Mouse (Mus musculus): ENCODE measurements around the gene Mrpl20. TPM values are rescaled to one million over a fixed set of nuclear protein-coding genes. Genes with fewer than 3 reads are reported as not detected.

Mrpl20 gene
- polyA plus RNA-seq, 1 experiment from 2014 or later: 171 TPM

DNA sequence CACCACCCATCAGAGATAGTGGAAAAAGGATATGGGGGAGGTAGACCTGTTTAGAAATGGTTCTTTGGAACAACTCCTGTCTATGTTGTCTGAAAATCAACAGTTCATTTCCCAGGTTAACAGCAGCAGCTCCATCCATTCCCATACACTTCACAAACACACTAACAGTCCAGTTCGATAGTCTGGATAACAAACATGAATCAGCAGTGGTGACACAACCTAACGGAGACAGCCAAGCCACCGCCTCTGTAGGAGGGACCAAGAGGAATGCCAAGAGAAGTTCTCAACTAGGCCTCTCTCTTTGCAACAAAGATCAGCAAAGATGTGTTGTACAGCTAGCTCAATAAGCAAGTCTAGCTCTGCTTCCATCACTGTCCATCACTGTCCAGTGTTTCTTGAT, 40.3 kb upstream of the Mrpl20 start:
- Histone ChIP-seq H3K4me1 (ENCODE audit: insufficient read depth) (peaks cover 19% of the 10 kb centered on the region), H3K27ac (ENCODE audit: low read depth) (no peak overlapping the region), H3K36me3 (replicated peaks; ENCODE audit: insufficient read depth, low read length) (no peaks in the 10 kb centered on the region), H3K4me2 (ENCODE audit: low read depth, low read length) (no peak overlapping the region), H3K4me3 (ENCODE audit: low read depth, low read length) (no peak overlapping the region), H3K27me3 (ENCODE audit: insufficient read depth, low read length) (no peaks in the 10 kb centered on the region), H3K9ac (replicated peaks) (no peak overlapping the region), H3K9me3 (ENCODE audit: low read length) (no peaks in the 10 kb centered on the region)
- DNase-seq: no peak
- 61% methylated on average over 3 of the region's 3 CpGs for WGBS (ENCODE audit: insufficient replicate concordance)
- ATAC-seq: no peak
- TF ChIP-seq CTCF (IDR thresholded peaks at IDR 0.05; ENCODE audit: low read depth) (no peak), EP300 (IDR thresholded peaks at IDR 0.05; ENCODE audit: low read depth) (no peak)

DNA sequence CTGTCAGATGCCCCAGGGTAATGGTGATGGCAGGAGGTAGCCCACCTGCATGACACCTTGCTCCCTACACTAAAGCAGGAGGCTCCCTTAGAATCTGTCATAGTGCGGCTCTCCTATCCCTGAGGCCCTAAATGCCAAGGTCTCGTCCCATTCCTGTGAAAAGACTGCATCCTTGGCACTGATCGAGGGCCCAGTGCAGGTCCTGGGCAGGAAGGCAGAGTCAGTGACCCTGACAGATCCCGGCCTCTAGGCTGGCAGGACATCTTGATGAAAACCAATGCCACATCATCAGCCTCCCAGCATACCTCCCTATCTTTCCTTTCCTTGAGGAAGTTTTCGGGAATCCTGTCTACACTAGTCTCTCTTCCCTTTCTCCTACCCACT, 33.2 kb upstream of the Mrpl20 start:
- TF ChIP-seq CTCF (IDR thresholded peaks at IDR 0.05; ENCODE audit: low read depth): no peak
- no peak for TF ChIP-seq EP300 (IDR thresholded peaks at IDR 0.05; ENCODE audit: low read depth)
- ATAC-seq (no peak), DNase-seq (no peak)
- H3K36me3 ChIP-seq (replicated peaks; ENCODE audit: insufficient read depth, low read length): no peaks in the 10 kb centered on the region
- no peaks in the 10 kb centered on the region for H3K9me3 ChIP-seq (ENCODE audit: low read length)
- H3K27me3 ChIP-seq (ENCODE audit: insufficient read depth, low read length): peaks cover 14% of the 10 kb centered on the region
- peaks cover 17% of the 10 kb centered on the region for H3K4me1 ChIP-seq (ENCODE audit: insufficient read depth)
- 66% methylated on average over 5 of the region's 5 CpGs for WGBS (ENCODE audit: insufficient replicate concordance)
- H3K9ac ChIP-seq (replicated peaks): peak overlapping the region; percentile 78
- peak overlapping the region; percentile 68; the same call in 1 of the 2 replicates for H3K27ac ChIP-seq (ENCODE audit: low read depth)
- peak overlapping the region; percentile 99 for H3K4me2 ChIP-seq (ENCODE audit: low read depth, low read length)
- peak overlapping the region; percentile 62 for H3K4me3 ChIP-seq (ENCODE audit: low read depth, low read length)

DNA sequence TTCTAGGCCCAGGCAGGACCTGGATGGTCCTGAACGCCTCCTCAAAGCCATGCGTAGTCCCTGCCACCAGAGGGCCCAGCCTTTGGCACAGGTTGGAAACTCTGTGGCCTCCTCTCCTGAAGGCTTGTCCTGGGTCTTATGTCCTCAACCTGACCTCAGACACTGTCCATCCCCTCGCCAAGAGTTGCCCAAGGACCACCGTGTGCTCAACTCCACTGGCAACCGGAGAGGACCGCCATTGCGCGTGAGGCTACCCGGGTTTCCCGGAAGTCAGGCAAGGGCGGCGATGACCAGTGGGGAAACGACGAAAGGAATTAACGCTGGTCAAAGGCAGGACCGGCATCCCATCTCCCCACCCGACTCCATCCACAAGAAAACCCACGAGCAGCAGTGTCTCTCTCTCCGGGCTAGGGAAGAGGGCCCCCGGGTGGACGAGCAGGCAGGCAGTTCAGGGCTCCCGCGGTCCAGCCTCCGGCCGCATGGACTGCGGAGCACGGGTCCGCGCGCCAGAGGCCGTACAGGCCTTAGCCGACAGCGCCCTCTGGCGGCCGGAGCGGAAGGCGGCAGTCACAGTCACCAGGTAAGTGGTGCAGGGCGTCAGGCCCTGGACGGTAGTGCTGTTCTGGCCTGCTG, 32.7 kb upstream of the Mrpl20 start:
- peak; percentile 99 for TF ChIP-seq CTCF (IDR thresholded peaks at IDR 0.05; ENCODE audit: low read depth)
- no peak for TF ChIP-seq EP300 (IDR thresholded peaks at IDR 0.05; ENCODE audit: low read depth)
- peaks cover 19% of the 10 kb centered on the region for H3K27me3 ChIP-seq (ENCODE audit: insufficient read depth, low read length)
- H3K27ac ChIP-seq (ENCODE audit: low read depth): peak overlapping the region; percentile 68
- peak overlapping the region; percentile 99 for H3K4me2 ChIP-seq (ENCODE audit: low read depth, low read length)
- WGBS (ENCODE audit: insufficient replicate concordance): 1% methylated on average over 39 of the region's 39 CpGs
- peak; percentile 92 for DNase-seq
- H3K9me3 ChIP-seq (ENCODE audit: low read length): no peaks in the 10 kb centered on the region
- no peaks in the 10 kb centered on the region for H3K36me3 ChIP-seq (replicated peaks; ENCODE audit: insufficient read depth, low read length)
- H3K9ac ChIP-seq (replicated peaks): peak overlapping the region; percentile 78
- H3K4me1 ChIP-seq (ENCODE audit: insufficient read depth): peaks cover 22% of the 10 kb centered on the region
- peak; percentile 94 for ATAC-seq
- peak overlapping the region; percentile 62 for H3K4me3 ChIP-seq (ENCODE audit: low read depth, low read length)

DNA sequence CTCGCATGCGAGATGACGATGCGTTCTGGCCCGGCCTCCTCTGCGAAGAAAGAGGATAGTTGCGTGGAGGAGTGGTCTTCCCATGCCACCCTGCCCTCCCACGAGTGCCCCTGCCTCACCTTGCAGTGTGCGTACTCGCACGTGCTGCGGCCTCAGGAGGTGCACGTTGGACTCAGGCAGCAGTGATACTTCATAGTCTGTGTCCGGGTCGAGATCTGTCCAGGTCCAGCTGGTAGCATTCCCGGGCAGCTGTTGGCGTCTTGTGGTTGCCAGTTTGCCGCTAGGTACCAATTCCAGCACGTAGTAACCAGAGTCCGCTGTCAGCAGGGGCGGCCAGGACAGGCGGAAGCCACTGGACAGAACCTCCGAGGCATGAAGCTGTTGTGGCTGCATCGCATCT, 32.1 kb upstream of the Mrpl20 start:
- DNase-seq: no peak
- Histone ChIP-seq H3K4me2 (ENCODE audit: low read depth, low read length) (peak overlapping the region; percentile 99), H3K4me1 (ENCODE audit: insufficient read depth) (peaks cover 23% of the 10 kb centered on the region), H3K9ac (replicated peaks) (peak overlapping the region; percentile 78), H3K4me3 (ENCODE audit: low read depth, low read length) (peak overlapping the region; percentile 62), H3K27ac (ENCODE audit: low read depth) (no peak overlapping the region), H3K9me3 (ENCODE audit: low read length) (no peaks in the 10 kb centered on the region), H3K27me3 (ENCODE audit: insufficient read depth, low read length) (peaks cover 21% of the 10 kb centered on the region), H3K36me3 (replicated peaks; ENCODE audit: insufficient read depth, low read length) (no peaks in the 10 kb centered on the region)
- WGBS (ENCODE audit: insufficient replicate concordance): 50% methylated on average over 23 of the region's 24 CpGs
- no peak for TF ChIP-seq CTCF (IDR thresholded peaks at IDR 0.05; ENCODE audit: low read depth)
- no peak for TF ChIP-seq EP300 (IDR thresholded peaks at IDR 0.05; ENCODE audit: low read depth)
- no peak for ATAC-seq

DNA sequence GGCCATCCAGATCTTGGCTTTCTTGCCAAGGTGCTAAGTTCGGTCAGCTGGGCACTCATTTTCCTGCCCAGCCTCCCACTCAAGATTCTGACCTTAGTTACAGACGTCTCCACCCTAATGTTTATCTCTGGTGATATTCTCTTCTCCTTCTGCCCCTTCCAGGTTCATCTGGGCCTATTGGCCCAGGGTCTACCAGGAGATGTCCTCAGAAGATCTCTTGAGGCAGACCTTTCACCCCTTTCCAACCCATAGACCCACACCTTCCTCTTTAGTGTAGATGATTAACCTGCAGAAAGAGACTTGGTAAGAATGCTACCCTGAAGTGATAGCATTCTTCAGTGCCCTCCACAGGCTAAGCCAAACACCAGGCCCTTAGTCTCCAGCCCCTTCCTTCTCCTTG, 31.0 kb upstream of the Mrpl20 start:
- H3K9me3 ChIP-seq (ENCODE audit: low read length): no peaks in the 10 kb centered on the region
- ATAC-seq (no peak), DNase-seq (no peak)
- H3K27me3 ChIP-seq (ENCODE audit: insufficient read depth, low read length): peaks cover 24% of the 10 kb centered on the region
- no peak for TF ChIP-seq EP300 (IDR thresholded peaks at IDR 0.05; ENCODE audit: low read depth)
- no peak for TF ChIP-seq CTCF (IDR thresholded peaks at IDR 0.05; ENCODE audit: low read depth)
- H3K4me2 ChIP-seq (ENCODE audit: low read depth, low read length): no peak overlapping the region
- no peak overlapping the region for H3K4me3 ChIP-seq (ENCODE audit: low read depth, low read length)
- 60% methylated on average over 2 of the region's 2 CpGs for WGBS (ENCODE audit: insufficient replicate concordance)
- peaks cover 25% of the 10 kb centered on the region for H3K4me1 ChIP-seq (ENCODE audit: insufficient read depth)
- H3K27ac ChIP-seq (ENCODE audit: low read depth): no peak overlapping the region
- no peak overlapping the region for H3K9ac ChIP-seq (replicated peaks)
- H3K36me3 ChIP-seq (replicated peaks; ENCODE audit: insufficient read depth, low read length): no peaks in the 10 kb centered on the region

DNA sequence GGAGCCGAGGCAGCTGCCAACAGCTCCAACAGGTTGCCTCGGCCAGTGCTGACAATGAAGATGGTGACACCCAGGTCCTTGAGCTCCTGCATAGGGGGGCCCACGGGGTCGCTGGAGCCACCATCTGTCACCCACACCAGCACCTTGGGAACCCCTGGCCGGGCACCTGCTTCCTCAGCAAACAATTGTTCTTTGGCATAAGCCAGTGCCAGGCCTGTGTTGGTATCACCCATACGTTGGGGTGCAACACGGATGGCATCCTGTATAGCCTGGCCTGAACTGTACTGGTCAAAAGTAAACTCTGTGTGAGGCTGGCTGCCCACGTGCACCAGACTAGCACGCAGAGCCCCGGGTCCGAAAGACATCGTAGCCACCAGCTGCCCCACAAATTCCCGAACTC, 29.9 kb upstream of the Mrpl20 start:
- DNase-seq: no peak
- Histone ChIP-seq H3K4me2 (ENCODE audit: low read depth, low read length) (no peak overlapping the region), H3K27me3 (ENCODE audit: insufficient read depth, low read length) (peaks cover 25% of the 10 kb centered on the region), H3K36me3 (replicated peaks; ENCODE audit: insufficient read depth, low read length) (no peaks in the 10 kb centered on the region), H3K4me1 (ENCODE audit: insufficient read depth) (peaks cover 27% of the 10 kb centered on the region), H3K9ac (replicated peaks) (no peak overlapping the region), H3K9me3 (ENCODE audit: low read length) (no peaks in the 10 kb centered on the region), H3K27ac (ENCODE audit: low read depth) (no peak overlapping the region), H3K4me3 (ENCODE audit: low read depth, low read length) (no peak overlapping the region)
- no peak for ATAC-seq
- 75% methylated on average over 13 of the region's 13 CpGs for WGBS (ENCODE audit: insufficient replicate concordance)
- TF ChIP-seq EP300 (IDR thresholded peaks at IDR 0.05; ENCODE audit: low read depth) (no peak), CTCF (IDR thresholded peaks at IDR 0.05; ENCODE audit: low read depth) (no peak)

All from liver, postnatal 0 days (tissue).